Mouse (Mus musculus): ENCODE data around the gene Syt6.

The Syt6 gene

DNA sequence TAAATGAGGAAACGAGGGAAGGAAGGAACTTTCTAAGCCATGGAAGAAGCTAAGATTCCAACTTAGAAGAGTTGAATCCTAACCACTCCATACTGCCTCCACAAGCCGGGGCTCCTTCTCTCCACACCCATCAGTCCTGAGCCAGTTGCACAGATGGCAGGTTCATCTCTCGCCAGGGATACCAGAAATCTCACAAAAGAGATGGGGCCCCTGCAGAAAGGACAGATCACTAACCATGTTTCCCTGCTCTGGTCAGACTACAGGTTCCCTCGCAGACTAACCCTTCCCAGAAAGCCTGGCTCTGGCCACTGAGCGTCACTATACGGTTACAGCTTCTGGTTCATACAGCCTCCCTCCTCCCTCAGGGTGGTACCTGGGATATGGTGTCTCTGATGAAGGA, 74.7 kb downstream of the Syt6 start:
- no peak for DNase-seq

DNA sequence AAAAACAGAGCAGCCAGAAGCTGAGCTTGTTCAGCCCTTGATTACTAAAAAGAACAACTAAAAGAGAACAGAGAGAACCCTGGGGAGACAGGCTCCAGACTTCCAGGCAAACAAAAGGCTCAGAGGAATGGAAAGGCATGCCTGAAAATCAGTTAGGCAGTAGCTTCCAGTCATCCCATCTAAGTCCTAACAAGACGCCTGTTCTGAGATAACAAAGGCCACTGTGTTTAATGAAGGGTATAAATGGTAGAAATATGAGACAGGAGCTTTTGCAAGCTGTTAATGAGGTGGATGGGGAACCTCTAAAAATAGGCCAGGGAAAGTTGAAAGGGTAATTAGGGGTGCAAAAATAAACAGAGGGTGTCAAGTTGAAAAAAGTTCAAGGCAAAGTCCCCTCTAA, 75.4 kb downstream of the Syt6 start:
- DNase-seq, result no peak

DNA sequence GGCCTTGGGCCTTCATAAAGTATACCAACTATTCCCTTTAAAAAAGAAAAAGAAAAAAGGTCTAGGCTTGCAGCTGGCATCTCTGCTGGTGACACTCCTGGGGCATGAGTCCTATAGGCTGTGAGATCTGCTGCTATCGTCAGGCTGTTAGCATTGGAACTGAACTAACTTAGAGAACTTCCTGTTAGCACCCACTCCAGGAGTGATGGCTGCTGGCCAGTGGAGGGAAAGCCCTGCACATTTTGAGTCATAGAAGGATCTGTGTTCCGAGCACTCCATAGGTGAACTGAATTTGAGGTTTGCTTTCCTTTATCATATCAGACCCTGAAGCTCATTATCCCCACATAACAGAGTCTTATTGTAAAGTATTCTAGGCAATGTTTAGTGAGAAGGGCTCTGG, 85.0 kb downstream of the Syt6 start:
- no peak for DNase-seq

DNA sequence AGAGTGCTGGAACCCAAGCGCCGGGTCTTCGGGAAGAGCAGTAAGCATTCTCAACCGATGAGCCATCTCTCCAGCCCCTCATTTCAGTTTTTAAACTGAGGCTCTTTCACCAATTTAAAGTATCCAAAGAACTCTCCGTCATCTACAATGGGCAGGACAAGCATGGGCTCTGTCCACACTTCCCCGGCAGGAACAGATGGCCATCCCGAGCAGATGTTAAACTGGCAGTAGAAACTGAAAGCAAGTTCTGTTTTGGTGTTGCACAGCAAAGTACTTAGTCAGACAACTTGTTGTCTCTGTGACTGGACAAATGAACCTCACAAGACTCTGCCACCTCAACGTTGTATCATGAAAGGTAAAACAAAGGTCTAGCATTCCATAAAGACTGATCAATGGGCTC, 86.7 kb downstream of the Syt6 start:
- DNase-seq, result no peak

DNA sequence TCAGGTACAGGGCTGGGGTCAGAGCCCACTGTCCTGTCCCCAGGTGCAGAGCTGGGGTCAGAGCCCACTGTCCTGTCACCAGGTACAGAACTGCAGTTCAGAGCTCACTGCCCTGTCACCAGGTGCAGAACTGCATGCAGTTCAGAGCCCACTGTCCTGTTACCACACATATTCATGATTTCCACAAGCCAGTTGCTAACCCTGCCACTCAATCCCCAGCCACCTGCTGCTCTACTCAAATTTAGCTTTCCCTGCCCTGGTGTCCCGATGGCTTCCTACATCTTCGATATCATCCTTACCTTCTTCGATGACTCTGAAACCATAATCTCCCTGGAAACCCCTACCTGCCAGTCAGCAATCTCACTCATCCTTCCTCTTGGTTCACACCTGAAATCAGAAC, 88.4 kb downstream of the Syt6 start:
- no peak for DNase-seq

DNA sequence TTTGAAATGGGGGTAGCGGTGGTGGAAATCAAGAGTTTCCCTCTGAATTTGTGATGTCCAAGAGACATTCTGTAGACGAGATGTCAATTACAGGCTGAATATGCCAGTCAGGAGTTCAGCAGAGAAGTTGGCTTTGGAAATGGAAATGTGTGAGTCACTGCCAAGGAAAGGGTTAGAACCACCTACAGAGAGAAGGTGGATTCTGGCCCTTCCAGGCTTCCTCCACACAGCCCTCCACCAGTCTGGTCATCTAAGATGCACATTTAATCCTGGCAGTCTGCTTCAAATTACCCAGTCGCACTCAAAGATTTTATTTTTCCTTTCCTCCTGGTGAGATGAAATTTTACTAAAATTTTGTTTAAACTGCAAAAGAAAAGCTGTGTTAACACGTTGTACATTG, 97.1 kb downstream of the Syt6 start:
- DNase-seq, result no peak

DNA sequence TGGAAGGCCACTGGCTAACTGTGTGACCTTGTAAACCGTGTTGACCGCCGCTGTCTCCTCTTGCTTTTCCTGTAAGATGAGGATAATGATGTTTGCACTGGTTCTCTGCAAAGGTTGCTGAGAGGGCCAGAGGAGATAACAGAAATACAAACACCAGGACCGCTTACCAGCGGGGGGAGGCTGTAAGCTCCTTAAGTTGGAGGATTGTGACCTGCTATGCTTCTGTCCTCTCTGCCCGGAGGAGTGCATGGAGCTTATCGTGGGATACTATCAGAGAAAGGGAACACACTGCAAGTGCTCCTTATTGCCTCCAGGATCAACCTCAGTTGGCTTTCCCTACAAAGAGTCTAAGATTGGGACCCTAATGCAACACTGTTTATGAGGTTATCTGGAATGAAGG, 97.7 kb downstream of the Syt6 start:
- no peak for DNase-seq

DNA sequence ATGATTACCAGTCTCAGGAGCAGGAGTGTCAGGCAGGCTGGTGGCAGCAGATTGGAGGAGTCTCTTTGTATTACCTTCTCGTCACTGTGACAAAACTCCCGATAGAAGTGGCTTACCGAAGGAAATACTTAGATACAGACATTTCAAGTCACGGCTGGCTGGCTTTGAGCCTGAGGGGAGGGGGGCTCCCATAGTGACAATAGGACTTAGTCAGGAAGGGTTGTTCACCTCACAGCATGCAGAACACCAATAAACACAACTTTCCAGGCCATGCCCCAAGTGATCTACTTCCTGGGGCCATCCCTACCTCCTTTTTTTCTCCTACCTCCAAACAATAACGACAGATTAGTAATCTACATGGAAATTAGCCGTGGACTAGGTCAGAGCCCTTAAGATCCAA, 103.8 kb downstream of the Syt6 start:
- no peak for DNase-seq

DNA sequence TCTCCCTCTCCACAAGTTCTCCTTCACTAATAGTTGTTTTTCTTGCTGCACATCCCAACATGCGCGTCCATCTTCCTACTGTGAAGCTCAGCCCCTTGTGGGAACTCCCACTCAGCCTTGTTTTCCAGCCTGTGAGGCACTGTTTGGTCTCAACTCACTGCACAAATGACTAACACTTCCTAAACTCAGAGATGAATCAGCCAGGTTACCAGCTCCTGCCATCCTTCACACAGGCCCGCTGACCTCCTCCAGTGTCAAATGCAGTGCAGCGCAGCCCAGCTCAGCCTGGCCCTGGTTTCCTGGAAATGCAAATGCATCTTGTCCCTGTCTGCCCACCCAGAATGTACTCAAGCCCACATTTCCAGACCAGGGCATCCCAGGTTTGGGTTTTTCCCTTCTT, 107.4 kb downstream of the Syt6 start:
- no peak for DNase-seq

DNA sequence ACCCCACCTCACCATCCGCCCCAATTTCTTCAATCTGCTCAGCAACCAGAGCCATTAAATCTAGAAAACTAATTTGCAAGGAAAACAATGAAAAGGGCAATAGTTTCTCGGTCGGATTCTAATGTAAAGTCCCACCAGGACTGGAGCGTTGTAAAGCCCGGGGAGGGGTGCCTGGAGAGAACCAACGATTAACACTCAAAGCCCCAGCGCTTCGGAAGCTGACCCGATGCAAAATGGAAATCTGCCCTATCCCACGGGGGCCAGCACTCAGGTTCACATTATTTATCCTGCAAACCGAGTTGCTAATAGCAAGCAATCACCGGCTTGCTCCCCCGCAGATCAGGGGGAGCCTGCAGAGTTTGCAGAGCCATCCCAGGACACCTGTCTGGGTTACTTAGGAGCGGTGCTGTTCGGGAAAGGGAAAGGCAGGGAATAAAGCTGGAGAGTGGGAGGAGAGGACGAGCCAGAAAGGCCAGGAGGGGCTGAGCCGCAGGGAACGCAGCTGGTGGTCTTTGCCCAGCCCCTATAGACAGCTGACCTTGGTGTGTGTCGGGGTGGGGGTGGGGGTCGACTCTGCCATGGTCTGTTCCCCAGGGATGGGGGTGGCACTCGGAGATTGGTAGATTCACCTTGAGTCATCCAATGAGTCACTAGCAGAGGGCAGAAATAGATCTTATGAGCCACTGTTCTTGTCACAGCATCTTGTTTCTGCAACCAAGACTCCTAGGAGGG, 108.4 kb downstream of the Syt6 start:
- peak; percentile 8 for DNase-seq

DNA sequence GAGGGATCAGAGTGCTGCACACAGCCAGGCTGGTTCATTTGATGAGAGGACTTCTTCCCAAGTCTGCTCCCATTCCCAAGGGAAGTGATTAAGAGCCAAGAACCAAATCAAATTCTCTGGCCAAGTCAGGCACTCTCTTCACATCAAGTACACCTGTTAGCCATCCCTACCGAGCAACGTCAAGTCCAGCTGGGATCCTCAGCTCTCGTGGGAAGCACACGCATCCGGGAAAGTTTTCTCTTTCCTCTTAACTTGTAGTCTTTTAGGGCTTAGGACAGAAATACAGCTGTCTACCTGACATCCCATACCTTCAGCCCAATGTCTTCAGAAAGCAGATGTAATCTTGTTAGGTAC, 108.9 kb downstream of the Syt6 start:
- DNase-seq, result no peak

DNA sequence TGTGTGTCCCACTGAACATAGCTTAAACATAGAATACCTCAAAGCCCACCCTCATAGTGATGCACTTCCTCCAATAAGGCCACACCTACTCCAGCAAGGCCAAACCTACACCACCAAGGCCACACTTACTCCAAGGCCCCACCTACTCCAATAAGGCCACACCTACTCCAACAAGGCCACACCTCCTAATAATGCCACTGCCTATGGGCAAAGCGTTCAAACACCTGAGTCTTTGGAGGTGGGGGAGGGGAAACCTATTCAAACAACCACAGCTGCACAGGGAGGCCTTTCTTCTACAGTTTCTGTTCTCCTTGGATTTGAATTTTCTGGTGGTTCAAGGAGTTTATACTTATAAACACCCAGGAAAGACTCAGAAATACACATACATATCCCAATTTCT, 114.0 kb downstream of the Syt6 start:
- DNase-seq, result no peak

DNA sequence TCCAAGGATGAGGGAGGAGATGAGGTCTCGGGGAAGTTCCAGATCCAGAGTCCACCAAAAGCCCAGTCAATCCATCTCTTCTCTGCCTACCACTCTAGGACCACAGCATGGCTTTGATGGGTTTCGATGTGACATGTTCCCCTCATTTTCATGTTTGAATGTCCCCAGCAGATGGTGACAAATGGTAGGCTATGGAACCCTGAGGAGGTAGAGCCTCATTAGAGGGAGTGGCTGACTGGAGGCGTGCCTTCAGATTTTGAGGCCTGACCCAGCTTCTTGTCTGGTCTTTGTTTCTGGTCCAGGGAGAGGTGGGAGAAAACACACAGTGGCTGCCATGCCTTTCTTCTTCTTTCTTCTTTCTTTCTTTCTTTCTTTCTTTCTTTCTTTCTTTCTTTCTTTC, 115.5 kb downstream of the Syt6 start:
- DNase-seq, result peak; percentile 32

All from kidney, postnatal 10 days (tissue).